Comparison of ENCODE assay signal across 11 mouse cellular contexts in the genomic region with DNA sequence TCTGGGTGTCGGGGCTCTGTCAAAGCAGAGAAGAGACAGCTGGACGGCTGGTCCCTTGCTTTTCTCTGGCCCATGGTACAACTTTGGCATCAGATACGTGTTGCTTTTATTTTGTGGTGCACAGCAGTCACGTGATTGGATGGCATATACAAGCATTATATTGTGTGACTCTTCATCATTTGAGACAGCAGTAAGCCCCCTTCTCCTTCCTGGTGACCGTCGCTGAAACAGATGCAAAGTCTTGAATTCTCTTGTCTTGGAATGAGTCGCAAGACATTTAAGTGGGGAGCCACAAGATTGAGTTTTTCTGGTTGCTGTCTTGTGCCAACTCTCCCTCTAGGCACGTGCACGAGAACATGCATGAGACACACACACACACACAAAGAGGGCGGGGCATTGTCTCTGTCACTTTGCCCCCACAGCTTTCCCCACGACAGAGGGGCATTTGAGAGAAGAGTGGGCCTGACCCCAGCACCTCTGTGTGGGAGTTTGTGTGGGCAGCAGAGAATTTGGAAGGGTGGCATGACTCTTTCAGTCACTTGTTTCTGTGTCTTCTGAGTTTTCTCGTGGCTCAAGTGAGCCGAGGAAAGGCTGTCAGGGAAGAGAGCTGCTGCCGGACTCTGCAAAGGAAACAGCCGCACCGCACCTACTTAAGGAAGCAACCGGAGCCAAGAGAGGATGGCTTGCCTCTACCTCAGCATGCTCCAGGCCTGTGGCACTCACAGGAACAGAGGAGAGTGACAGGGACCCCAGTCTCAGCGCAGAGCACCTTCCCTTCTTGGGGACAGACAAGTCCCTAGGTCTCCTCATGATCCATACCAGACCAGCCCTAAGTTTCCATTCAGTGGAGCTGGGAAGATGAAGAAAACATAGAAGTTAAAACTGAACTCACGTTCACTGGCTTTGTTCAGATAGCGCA. TPM values are rescaled to one million over a fixed set of nuclear protein-coding genes. Genes with fewer than 3 reads are reported as not detected.
DNase-seq lines count a peak whose midpoint lies in the region; ATAC-seq and TF ChIP-seq lines count a peak whose summit lies in the region.
"Had no signal": no experiment of that assay in that cellular context is flagged by ENCODE, and none has a peak within 500 bp of the region (broad histone marks: within the 10 kb centered on the region; RNA-seq: fewer than 3 reads in every experiment).

No protein-coding gene starts in this region.

- no peak for TF ChIP-seq POLR2A in cerebellum, adult 2 months (IDR thresholded peaks at IDR 0.05; ENCODE audit: borderline replicate concordance, insufficient read depth, low read length)

- 0 out of 2 replicates have a peak overlapping the region, but pooled peaks have one; percentile 8 for H3K4me3 ChIP-seq in lung, embryonic 14.5 days (ENCODE audit: low read depth, low read length)
- peak overlapping the region; percentile 25; the same call in 1 of the 2 replicates for H3K4me3 ChIP-seq in intestine, postnatal 0 days (ENCODE audit: low read depth, low read length)
- no peak overlapping the region for H3K4me3 ChIP-seq in cerebellum, adult 2 months (replicated peaks; ENCODE audit: insufficient read depth, low read depth, low read length)
- H3K4me3 ChIP-seq: midbrain, embryonic 13.5 days had no signal

- no peak for TF ChIP-seq CTCF in lung, embryonic 14.5 days (IDR thresholded peaks at IDR 0.05; ENCODE audit: low read depth)
- TF ChIP-seq CTCF in intestine, postnatal 0 days (IDR thresholded peaks at IDR 0.05; ENCODE audit: low read depth) = no peak
- TF ChIP-seq CTCF in cerebellum, adult 2 months (IDR thresholded peaks at IDR 0.05; ENCODE audit: borderline replicate concordance, insufficient read depth, low read depth, low read length) = no peak

- peak overlapping the region; percentile 45 for H3K4me2 ChIP-seq in lung, embryonic 14.5 days
- H3K4me2 ChIP-seq in intestine, postnatal 0 days (replicated peaks; ENCODE audit: low read depth) = peak overlapping the region; percentile 65
- H3K4me2 ChIP-seq: midbrain, embryonic 13.5 days had no signal

- 0 out of 2 replicates have a peak overlapping the region, but pooled peaks have one; percentile 2 for H3K9ac ChIP-seq in lung, embryonic 14.5 days
- H3K9ac ChIP-seq in intestine, postnatal 0 days (ENCODE audit: low read depth, low read length) = no peak overlapping the region
- H3K9ac ChIP-seq: midbrain, embryonic 13.5 days had no signal

- no peaks in the 10 kb centered on the region for H3K27me3 ChIP-seq in lung, embryonic 14.5 days (ENCODE audit: insufficient read depth, low read length)
- H3K27me3 ChIP-seq in intestine, postnatal 0 days (replicated peaks; ENCODE audit: control insufficient read depth, insufficient read depth, low read length) = no peaks in the 10 kb centered on the region
- no peaks in the 10 kb centered on the region for H3K27me3 ChIP-seq in cerebellum, adult 2 months (ENCODE audit: control insufficient read depth, insufficient read depth, low read length)
- H3K27me3 ChIP-seq: midbrain, embryonic 13.5 days had no signal

- no peak for ATAC-seq in lung, embryonic 14.5 days (ENCODE audit: insufficient read depth)
- no peak for ATAC-seq in intestine, postnatal 0 days
- ATAC-seq: midbrain, embryonic 13.5 days had no signal

- peaks cover 9% of the 10 kb centered on the region for H3K4me1 ChIP-seq in lung, embryonic 14.5 days (ENCODE audit: insufficient read depth)
- no peaks in the 10 kb centered on the region for H3K4me1 ChIP-seq in intestine, postnatal 0 days (replicated peaks; ENCODE audit: control insufficient read depth, insufficient read depth, low read length)
- no peaks in the 10 kb centered on the region for H3K4me1 ChIP-seq in cerebellum, adult 2 months (ENCODE audit: control insufficient read depth, insufficient read depth, low read length)
- H3K4me1 ChIP-seq: midbrain, embryonic 13.5 days had no signal

- H3K36me3 ChIP-seq in lung, embryonic 14.5 days (ENCODE audit: insufficient read depth) = peaks cover 6% of the 10 kb centered on the region
- H3K36me3 ChIP-seq in intestine, postnatal 0 days (ENCODE audit: control insufficient read depth, insufficient read depth) = peaks cover 7% of the 10 kb centered on the region

- peak overlapping the region; percentile 90 for H3K27ac ChIP-seq in lung, embryonic 14.5 days (ENCODE audit: low read depth)
- peak overlapping the region; percentile 71; the same call in 1 of the 2 replicates for H3K27ac ChIP-seq in intestine, postnatal 0 days (ENCODE audit: low read depth, low read length)
- H3K27ac ChIP-seq in cerebellum, adult 2 months (ENCODE audit: insufficient read depth, low read length) = no peak overlapping the region
- H3K27ac ChIP-seq: midbrain, embryonic 13.5 days had no signal

- no peaks in the 10 kb centered on the region for H3K9me3 ChIP-seq in lung, embryonic 14.5 days (ENCODE audit: low read depth, low read length)
- no peaks in the 10 kb centered on the region for H3K9me3 ChIP-seq in intestine, postnatal 0 days (ENCODE audit: control insufficient read depth)
- H3K9me3 ChIP-seq: midbrain, embryonic 13.5 days had no signal

- WGBS in lung, embryonic 14.5 days = 30% methylated on average over 20 of the region's 20 CpGs
- WGBS in intestine, postnatal 0 days = 28% methylated on average over 20 of the region's 20 CpGs
- 67% methylated on average over 20 of the region's 20 CpGs for WGBS in cerebellum, adult 2 months

- DNase-seq in heart, adult 11 months = peak; percentile 89
- no peak for DNase-seq in heart, postnatal 4 days
- DNase-seq in lung, embryonic 14.5 days = peak; percentile 16
- no peak for DNase-seq in lung, postnatal 14 days
- peak; percentile 10 for DNase-seq in naive thymus-derived CD4-positive, alpha-beta T cell, adult 2 months (ENCODE audit: low read depth)
- DNase-seq in retina, postnatal 1 day = no peak
- DNase-seq in cerebellum, adult 2 months = no peak
- DNase-seq: gastrocnemius, postnatal 14 days; right cerebral cortex, postnatal 25 days had no signal

RNA-seq across cellular contexts. Expression of a gene that starts 9.8 kb away (rescaled TPM):
- 10 to 100 TPM; 19.6 to 22.4 TPM for total RNA-seq in heart, postnatal 4 days (2021)
- 23.4 and 23.5 TPM in 2 replicates for polyA plus RNA-seq in lung, embryonic 14.5 days (2014; fragmentation: Nextera tagmentation; extraction: Ambion mirVana)
- 6.6 and 7.0 TPM in 2 replicates for polyA plus RNA-seq in intestine, postnatal 0 days (2015; fragmentation: Nextera tagmentation; extraction: Ambion mirVana)
- polyA plus RNA-seq in cerebellum, adult 2 months (2012; rRNA removed) = 18.7 and 19.0 TPM in 2 replicates

Comparison
In these comparisons a context has a peak if more than half of its experiments do, and no peak if none do; other contexts are left out.
1. DNase-seq: peak in heart, adult 11 months (single experiment), lung, embryonic 14.5 days (single experiment) and naive thymus-derived CD4-positive, alpha-beta T cell, adult 2 months (single experiment); none in heart, postnatal 4 days (single experiment), lung, postnatal 14 days (single experiment), retina, postnatal 1 day (single experiment) and cerebellum, adult 2 months (0 of 2).